Mouse (Mus musculus) adrenal gland (tissue): ENCODE results near the gene Abca2.

ENCODE experiments used
- intact Hi-C: fragments of 180-260 bp; cut with DNase I; formaldehyde crosslinking; loops from one replicate; pipeline ENCODE4 v1.15.1; 2025
- microRNA-seq, 2 experiments: library from miRNA; unstranded; fragments of <30 nt; microRNA quantifications; one replicate each; pipeline ENCODE4; 2019

The Abca2 gene

DNA sequence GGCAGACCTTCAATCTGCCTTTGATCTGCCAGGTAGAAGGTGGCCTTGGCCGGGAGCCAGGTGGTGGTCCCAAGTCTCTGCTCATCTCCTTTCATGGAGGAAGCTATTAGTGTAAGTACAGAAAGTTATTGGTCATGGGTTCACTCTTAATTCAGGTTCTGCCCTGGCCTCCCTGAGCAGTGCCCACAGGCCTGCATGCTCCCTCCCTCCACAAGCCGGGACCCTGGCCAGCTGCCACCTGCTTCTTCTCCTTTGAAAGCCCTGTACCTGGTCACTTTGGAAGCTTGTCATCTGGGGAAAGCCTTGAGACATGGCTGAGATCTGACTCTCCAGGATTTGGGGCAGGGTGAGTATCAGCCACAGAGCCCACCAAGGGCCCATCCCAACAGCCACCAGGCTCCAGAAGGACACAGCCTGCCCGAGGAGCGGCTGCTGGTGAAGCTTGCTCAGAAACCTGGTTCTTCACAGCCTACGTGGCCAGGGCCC, 65.0 kb downstream of the Abca2 start, which contains the start of gene Lcn12:
Lcn12 (minus strand) TSS at position 436 of the 486 bp plus-strand sequence.
- intact Hi-C loops: no loop called here

DNA sequence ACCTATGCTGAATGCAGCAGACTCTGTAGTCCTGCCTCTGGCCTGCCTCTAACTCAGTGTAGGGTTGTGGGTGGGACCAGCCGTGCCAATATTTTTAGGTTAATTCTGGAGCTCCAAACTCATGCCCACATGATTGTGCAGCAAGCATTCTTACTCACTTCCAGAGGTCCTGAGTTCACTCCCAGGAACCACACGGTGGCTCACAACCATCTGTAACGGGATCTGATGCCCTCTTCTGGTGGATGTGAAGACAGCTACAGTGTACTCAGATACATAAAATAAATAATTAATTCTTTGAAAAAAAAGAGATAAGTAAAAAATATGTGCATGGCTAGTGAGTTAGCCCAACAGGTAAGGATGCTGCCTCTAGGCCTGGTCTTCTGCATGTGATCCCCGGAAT, 68.0 kb downstream of the Abca2 start:
- intact Hi-C loops: loop anchor here (5.0 kb wide), 1 partner anchor 74 kb away; the partner anchor contains the start of gene Fut7

Small RNAs within 50 kb of the gene (microRNA-seq; reads per million reads assigned to microRNA genes)
- 0.57 to 0.99 reads per million in 2 experiments for gene Mir3087
